Mouse (Mus musculus) E14TG2a.4 (cell line): ENCODE measurements around the gene Rdx.

Experiments
- H3K27me3 ChIP-seq: 2 replicates; pipeline ENCODE4 v1.6.1; 2014; ENCODE audit warnings: low read length, control low read depth; ENCODE audit not compliant: insufficient read depth
- H3K36me3 ChIP-seq: 2 replicates; pipeline ENCODE4 v1.6.1; 2014; ENCODE audit warnings: low read length, control low read depth; ENCODE audit not compliant: insufficient read depth
- H3K4me1 ChIP-seq: replicated peaks from 2 replicates; pipeline ENCODE4 v1.6.1; 2014; ENCODE audit warnings: low read depth, low read length, control low read depth
- H3K4me3 ChIP-seq: replicated peaks from 2 replicates; pipeline ENCODE4 v1.5.1; 2014; ENCODE audit warnings: mild to moderate bottlenecking, low read length
- H3K9me3 ChIP-seq: 2 replicates; pipeline ENCODE4 v1.6.1; 2014; ENCODE audit warnings: low read length, control low read depth
- CTCF ChIP-seq: conservative IDR thresholded peaks from 2 replicates; pipeline ENCODE4 v1.5.1; 2014; ENCODE audit warnings: low read length
- NANOG ChIP-seq: IDR thresholded peaks from 2 replicates; pipeline ENCODE4 v1.6.1; 2014; ENCODE audit warnings: borderline replicate concordance, low read length, mixed read lengths
- POU5F1 ChIP-seq: IDR thresholded peaks from 2 replicates; pipeline ENCODE4 v1.6.1; 2014; ENCODE audit warnings: low read length, borderline replicate concordance

The Rdx gene

DNA sequence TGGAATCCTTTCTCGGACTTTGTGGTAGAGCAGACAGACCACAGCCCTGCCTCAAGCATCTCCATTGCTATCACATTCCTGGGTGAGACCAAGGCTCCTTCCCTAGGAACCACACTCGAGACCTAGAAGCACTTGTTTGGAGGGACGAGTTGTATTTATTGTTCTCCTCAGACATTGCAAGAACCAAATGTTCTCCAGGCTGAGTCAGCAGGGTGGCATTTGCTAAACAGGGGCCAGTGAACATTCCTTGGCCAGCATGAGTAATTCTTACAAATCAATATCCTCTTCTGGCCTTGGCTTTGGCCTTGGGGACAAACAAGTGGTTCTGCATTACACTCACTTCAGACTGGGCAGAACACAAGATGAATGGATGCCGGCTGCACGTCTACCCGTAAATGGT, 58.5 kb downstream of the Rdx start:
- TF ChIP-seq POU5F1 (no peak), NANOG (no peak), CTCF (no peak)
- no peaks in the 10 kb centered on the region for H3K27me3 ChIP-seq
- no peaks in the 10 kb centered on the region for H3K36me3 ChIP-seq
- H3K4me1 ChIP-seq = peaks cover under 1% of the 10 kb centered on the region; the same call in 1 of the 2 replicates
- no peak overlapping the region for H3K4me3 ChIP-seq
- no peaks in the 10 kb centered on the region for H3K9me3 ChIP-seq

DNA sequence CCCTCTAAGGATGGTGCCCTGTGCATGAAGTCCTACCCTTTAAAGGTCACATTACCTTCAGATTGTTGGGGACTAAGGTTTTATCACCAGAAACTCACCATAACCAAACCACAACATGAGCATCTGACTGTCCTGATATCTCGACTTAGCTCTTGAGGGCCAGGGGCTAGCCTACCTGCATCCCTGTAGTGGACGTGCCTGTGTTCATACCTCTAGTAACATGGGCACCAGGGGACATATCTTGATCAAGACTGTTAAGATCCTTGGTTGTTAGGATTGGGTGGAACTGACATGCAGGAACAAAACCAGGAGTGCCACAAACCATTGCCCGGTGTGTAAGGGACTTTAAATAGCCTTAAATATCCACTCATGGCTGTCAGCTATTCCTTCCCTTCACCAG, 60.2 kb downstream of the Rdx start:
- H3K36me3 ChIP-seq = no peaks in the 10 kb centered on the region
- H3K4me3 ChIP-seq = no peak overlapping the region
- no peaks in the 10 kb centered on the region for H3K27me3 ChIP-seq
- no peak for TF ChIP-seq NANOG
- no peak for TF ChIP-seq CTCF
- TF ChIP-seq POU5F1 = no peak
- no peaks in the 10 kb centered on the region for H3K4me1 ChIP-seq
- no peaks in the 10 kb centered on the region for H3K9me3 ChIP-seq

- 0 out of 2 replicates have a peak, but pooled peaks cover 6% of the 10 kb centered on the region for H3K36me3 ChIP-seq
- TF ChIP-seq CTCF (no peak), NANOG (no peak), POU5F1 (no peak)
- H3K9me3 ChIP-seq = no peaks in the 10 kb centered on the region
- H3K4me3 ChIP-seq = no peak overlapping the region
- 0 out of 2 replicates have a peak, but pooled peaks cover 4% of the 10 kb centered on the region for H3K4me1 ChIP-seq
- no peaks in the 10 kb centered on the region for H3K27me3 ChIP-seq
Measured at GRCm38 (mm10) chr9:52110738-52111137, 63.8 kb downstream of the Rdx start.

GRCm38 (mm10) chr9:52113091-52113490, 66.1 kb downstream of the Rdx start:
- TF ChIP-seq CTCF = no peak
- no peak for TF ChIP-seq POU5F1
- TF ChIP-seq NANOG = no peak
- H3K4me3 ChIP-seq = no peak overlapping the region

GRCm38 (mm10) chr9:52119212-52119611, 72.2 kb downstream of the Rdx start:
- H3K4me1 ChIP-seq = 0 out of 2 replicates have a peak, but pooled peaks cover 6% of the 10 kb centered on the region
- H3K27me3 ChIP-seq = no peaks in the 10 kb centered on the region
- H3K36me3 ChIP-seq = peaks cover 16% of the 10 kb centered on the region; the same call in 1 of the 2 replicates
- TF ChIP-seq CTCF (no peak), NANOG (no peak), POU5F1 (no peak)
- H3K4me3 ChIP-seq = no peak overlapping the region
- H3K9me3 ChIP-seq = no peaks in the 10 kb centered on the region

More at GRCm38 (mm10) chr9:52113091-52113490, 66.1 kb downstream of the Rdx start:
- H3K36me3 ChIP-seq = peaks cover 13% of the 10 kb centered on the region; the same call in 1 of the 2 replicates
- no peaks in the 10 kb centered on the region for H3K27me3 ChIP-seq
- H3K4me1 ChIP-seq = 0 out of 2 replicates have a peak, but pooled peaks cover 6% of the 10 kb centered on the region
- H3K9me3 ChIP-seq = no peaks in the 10 kb centered on the region

DNA sequence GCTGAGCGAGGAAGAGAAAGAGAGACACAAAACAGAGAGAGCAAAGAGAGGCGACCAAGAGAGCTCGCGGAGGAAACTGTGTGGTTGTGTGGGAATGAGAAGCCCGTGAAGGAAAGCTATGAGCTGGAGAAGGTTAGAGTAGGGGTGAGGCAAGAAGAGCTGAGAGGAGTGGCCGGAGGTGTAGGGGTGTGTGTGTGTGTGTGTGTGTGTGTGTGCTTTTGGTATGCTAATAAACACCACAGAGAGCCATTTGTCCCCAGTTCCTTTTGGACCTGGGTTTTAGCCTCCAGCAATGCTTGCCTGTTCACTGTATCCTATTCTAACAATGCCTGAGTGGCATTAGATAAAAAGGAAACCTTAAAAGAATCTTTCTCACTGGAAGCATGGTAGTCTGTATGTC, 78.3 kb downstream of the Rdx start:
- Histone ChIP-seq H3K9me3 (no peaks in the 10 kb centered on the region), H3K27me3 (no peaks in the 10 kb centered on the region), H3K4me3 (no peak overlapping the region), H3K36me3 (no peaks in the 10 kb centered on the region), H3K4me1 (peaks cover 5% of the 10 kb centered on the region)
- TF ChIP-seq NANOG (no peak), POU5F1 (no peak), CTCF (no peak)

- Histone ChIP-seq H3K36me3 (no peaks in the 10 kb centered on the region), H3K4me3 (no peak overlapping the region), H3K4me1 (peaks cover 3% of the 10 kb centered on the region), H3K9me3 (no peaks in the 10 kb centered on the region), H3K27me3 (no peaks in the 10 kb centered on the region)
- no peak for TF ChIP-seq CTCF
- no peak for TF ChIP-seq POU5F1
- no peak for TF ChIP-seq NANOG
Measured at GRCm38 (mm10) chr9:52130348-52130747, 83.4 kb downstream of the Rdx start.

DNA sequence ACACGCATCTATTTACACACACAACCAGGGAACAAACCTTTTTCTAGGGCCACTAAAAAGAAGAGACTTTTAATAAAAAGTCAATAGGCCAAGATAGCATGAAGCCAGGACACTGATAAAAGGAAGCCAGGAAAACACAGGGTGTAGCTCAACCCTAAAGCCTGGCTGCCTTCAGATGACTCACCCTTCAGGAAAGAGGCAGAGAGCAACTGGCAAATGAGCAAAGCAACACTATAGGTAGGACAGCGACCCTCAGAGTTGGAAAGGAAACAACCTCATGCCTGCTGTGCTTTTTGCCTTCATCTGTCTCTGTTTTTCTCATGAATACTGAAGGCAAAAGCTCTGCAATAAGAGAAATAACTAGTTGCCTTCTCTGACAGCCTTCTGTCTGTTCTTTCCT, 85.8 kb downstream of the Rdx start:
- no peak for TF ChIP-seq CTCF
- no peak for TF ChIP-seq NANOG
- TF ChIP-seq POU5F1 = no peak
- no peak overlapping the region for H3K4me3 ChIP-seq
- no peaks in the 10 kb centered on the region for H3K27me3 ChIP-seq
- H3K9me3 ChIP-seq = no peaks in the 10 kb centered on the region
- H3K4me1 ChIP-seq = no peaks in the 10 kb centered on the region
- no peaks in the 10 kb centered on the region for H3K36me3 ChIP-seq
